Mouse (Mus musculus) liver (tissue): ENCODE measurements around the gene Ccdc65.

Source experiments
- DNase-seq: peaks from one replicate; pipeline ENCODE4 v3.0.0-alpha.2; 2020; ENCODE audit warnings: mixed read lengths

Gene Ccdc65

GRCm38 (mm10) chr15:98695726-98696125 lies 12.3 kb upstream of the Ccdc65 start:
- DNase-seq, result no peak

DNA sequence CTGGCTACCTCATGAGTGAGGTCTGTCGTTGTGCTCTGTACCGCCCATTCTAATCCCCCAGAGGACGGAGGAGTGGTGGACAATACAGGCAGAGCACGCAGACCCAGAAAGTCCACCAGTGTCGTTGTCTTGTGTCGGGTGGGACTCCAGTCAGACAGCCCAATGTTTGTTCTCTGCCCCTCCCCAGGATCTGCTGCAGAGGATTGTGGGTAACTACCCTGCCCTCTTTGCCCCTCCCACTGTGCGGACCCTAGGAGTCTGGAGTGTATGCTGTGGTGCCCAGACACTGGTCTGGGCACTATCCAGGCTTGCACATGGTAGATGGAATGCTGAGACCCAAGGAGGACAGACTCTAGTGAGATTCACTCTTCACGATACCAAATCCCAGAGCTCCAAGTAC lies 11.8 kb upstream of the Ccdc65 start:
- DNase-seq, result no peak

GRCm38 (mm10) chr15:98699190-98700105 lies 8.6 kb upstream of the Ccdc65 start:
- DNase-seq, result peak; percentile 82

GRCm38 (mm10) chr15:98704312-98704711 lies 3.7 kb upstream of the Ccdc65 start:
- DNase-seq, result no peak

- peak; percentile 78 for DNase-seq
Observed at GRCm38 (mm10) chr15:98710442-98710841, 2.4 kb downstream of the Ccdc65 start.

GRCm38 (mm10) chr15:98714230-98714652 lies 6.2 kb downstream of the Ccdc65 start:
- no peak for DNase-seq

- DNase-seq, result no peak
Observed at GRCm38 (mm10) chr15:98717301-98717700, 9.3 kb downstream of the Ccdc65 start.

DNA sequence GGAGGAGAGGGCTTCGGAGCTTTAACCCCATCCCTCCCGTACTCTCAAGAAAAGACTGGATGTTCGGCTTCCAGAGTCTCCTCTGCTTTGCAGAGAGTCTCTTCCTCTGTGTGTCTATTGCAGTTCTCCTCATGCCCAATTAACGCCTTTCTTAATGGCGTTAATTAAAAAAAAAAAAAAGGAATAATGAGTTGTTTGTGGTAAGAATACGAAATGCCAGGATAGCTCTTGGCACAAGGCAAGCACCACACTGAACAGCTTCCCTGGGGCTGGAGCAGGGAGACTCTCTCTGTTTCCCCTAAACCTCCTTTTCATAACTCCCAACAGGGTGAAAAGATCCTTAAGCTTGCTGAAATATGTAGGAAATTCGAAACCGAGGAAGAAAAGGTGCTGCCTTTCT lies 14.2 kb downstream of the Ccdc65 start:
- DNase-seq, result no peak

GRCm38 (mm10) chr15:98722854-98723253 lies 14.8 kb downstream of the Ccdc65 start:
- peak; percentile 24 for DNase-seq

DNA sequence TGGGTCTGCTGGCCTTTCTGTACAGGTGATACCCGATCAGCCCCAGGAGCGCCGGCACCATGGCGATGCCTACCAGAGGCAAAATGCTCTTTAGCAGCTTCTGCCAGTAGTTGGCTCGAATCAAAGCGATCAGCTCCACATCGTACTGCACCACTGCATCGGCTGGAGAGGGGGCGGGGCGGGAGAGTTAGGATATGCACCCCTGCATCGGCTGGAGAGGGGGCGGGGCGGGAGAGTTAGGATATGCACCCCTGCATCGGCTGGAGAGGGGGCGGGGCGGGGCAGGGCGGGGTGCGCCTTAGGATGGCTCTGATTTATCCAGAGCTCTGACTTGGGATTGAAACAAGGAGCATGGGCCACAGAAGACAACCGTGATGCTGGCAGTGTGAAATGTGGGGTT lies 16.4 kb downstream of the Ccdc65 start:
- no peak for DNase-seq

DNA sequence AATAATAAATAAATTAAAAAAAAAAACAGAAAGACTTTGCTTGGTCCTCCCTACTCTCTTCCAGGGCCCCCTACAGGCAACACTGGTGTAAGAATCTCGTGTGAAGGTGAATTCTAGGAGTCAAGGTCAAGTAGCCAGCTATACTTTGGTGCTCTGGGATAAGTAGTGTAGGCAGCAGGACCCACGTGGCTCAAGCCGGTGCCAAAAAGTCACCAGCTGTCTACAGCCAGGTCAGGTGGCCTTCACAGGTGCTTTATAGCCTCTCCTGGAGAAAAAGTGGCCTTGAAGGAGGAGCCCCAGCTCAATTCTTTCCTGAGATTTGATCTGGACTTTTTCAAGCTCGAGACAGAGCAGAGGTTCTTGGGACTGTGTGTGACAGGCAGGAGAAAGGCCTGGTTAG lies 18.1 kb downstream of the Ccdc65 start:
- no peak for DNase-seq

DNA sequence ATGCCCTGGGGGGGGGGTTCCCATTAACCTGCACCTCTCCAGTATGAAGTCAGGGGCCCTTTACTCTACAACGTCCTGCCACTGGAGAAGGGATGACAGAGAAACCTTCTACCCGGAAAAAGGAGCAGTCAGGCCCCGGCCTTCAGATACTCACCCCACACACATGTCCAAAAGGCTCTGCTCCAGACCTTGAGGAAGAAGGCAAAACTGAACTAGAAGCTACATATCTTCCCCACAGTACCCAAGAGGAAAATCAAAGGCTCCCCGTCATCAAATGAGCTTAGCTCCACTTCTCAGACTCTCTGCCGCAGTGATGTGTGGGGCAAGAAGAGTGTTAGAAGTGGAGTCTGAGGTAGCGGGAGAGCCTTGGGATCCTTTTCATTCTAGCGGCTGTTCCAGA lies 18.7 kb downstream of the Ccdc65 start:
- DNase-seq, result no peak

DNA sequence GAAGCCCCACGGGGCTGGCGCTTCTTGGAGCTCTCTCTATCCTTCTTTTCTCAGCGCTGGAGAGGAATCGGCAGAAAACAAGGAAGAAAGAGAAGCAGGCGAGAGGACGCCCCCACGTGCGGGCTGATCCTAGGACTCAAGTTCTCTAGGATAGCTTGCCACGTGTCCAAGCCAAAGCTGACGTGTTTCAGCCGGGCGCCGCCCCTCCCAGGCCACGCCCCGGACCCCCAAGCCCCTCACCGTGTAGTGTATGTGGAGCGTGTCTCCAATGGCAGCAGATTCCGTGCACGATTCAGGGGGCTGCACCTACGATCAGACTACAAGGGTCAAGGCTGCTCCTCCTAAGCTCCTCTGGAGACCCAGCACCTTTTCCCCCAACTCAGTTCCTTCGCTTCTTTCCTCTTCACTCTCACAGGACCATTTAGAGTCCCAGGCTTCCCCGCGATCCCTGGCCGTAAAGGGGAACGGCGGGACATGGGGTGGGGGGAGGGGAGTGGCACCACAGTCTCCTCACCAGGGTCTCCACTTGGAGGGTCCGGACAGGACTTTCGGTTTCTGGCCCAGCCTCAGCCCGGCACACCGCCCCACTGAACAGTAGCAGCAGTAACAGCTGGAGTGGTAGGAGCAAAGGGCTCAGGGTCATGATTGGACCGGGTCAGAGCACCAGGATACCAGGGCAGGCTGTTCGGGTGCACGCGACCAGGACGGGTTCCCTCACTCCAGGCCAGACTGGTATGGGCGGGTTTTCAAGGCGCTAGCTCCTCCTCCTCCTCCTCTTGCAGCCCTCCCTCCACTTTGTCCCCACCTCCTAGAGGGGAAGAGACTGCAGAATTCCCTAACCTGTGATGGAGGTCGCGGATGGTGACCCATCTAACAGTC lies 19.7 kb downstream of the Ccdc65 start, which contains the start of gene Fkbp11:
Gene Fkbp11, minus strand, starts transcription at position 756 of the 879 bp plus-strand sequence.
- DNase-seq, result peak; percentile 65

DNA sequence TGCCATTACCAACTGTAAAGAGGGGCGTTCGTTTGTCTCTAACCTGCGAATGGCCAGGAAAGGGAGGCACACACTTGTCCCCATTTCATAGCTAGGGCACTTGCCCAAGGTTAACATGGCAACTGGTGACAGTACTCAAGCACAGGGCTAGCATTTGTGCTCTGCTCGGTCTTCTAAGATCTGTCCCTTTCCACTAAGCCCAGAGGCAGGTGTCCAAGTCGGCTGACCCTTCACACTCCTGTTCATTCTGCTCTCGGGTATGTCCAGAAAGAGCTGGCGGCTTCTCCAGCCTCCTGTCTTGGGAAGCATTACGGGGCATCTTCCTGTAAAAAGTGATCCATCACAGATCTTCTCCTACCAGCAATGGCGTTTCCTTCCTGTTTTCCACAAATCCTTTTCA lies 20.4 kb downstream of the Ccdc65 start:
- DNase-seq, result no peak

GRCm38 (mm10) chr15:98729791-98730545 lies 22.0 kb downstream of the Ccdc65 start:
- DNase-seq, result no peak

DNA sequence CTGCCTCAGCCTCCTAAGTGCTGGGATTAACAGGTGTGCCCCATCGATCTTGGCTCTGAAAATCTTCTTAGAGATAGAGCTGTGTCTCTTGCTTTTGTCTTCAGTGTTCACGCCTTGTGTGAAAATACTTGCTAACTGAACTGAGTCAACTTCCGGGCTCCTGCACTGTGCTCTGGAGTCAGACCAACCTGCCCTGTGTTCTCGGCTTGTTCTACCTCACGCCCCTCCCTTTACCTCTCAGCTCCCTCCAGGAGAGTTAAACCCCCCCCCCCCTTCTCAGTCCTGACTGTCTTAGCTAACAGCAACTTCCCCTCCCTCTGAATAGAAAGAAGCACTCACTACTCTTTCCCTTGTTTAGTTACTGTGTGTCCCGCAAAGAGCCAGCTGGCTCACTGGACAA lies 22.8 kb downstream of the Ccdc65 start:
- DNase-seq, result no peak

DNA sequence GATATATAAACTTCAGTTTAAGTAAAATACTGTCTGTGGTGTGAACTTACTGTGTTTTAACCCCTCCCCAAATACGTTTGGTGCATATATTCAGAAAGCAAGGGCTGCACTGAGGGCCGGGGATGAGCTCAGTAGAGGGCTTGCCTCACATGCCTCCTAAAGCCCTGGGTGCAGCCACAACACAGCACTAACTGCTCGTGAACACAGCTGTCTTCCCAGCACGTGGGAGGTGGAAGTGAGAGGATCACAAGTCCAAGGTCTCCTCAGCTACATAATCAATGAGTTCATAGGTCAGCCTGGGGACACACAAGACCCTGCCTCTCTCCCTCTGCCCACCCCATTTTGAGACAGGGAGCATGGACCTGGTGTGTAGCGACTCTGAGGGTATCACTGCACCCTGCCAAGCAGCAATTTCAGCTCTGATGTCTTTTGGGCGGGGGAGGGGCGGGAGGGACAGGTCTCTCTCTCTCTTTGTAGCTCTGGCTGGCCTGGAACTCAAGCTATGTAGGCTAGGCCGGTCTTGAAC lies 24.1 kb downstream of the Ccdc65 start:
- no peak for DNase-seq

DNA sequence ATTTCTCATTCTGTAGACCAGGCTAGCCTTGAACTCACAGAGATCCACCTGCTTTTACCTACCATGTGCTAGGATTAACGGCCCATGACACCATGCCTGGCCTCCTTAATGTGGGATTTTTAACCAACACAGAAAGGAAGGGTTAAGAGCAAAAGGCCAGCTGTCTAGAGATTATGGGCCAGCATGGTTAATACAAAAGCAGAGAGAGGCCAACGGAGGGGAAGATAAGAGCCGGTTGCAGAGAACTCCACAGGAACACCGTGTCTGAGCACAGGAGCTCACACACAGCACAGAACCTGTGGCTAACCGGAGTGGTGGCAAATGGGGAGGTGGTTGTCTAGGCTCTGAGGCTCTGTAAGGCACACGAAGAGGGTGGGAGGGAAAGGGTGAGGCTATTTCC lies 25.4 kb downstream of the Ccdc65 start:
- no peak for DNase-seq

DNA sequence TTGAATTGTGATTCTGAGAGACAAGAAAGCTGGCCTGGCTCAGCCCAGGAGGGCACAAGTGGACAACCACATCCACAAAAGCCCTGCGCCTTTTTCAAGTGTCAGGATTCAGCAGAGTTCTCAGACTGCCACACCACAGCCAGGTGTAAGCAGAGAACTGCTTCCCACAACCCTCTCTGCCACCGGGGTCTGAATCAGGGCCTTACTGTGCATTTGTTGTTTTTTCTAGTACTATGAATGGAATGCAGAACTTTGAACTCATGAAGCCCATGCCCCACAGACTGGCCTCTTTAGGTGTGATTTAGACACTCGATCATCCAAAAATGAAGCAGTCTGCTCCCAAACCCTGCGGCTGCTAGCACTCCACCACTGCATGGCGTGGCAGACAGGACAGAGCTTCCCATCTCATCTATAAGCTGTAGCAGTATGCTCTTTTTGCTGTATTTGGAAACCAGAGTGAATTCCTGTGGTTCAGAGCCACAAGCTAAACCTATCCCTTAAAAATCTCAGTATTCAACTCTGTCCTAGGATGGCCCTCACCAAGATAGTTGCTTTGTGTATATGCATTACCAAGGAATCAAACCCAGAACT lies 26.1 kb downstream of the Ccdc65 start:
- DNase-seq, result no peak

GRCm38 (mm10) chr15:98736521-98736920 lies 28.5 kb downstream of the Ccdc65 start:
- DNase-seq, result no peak

DNA sequence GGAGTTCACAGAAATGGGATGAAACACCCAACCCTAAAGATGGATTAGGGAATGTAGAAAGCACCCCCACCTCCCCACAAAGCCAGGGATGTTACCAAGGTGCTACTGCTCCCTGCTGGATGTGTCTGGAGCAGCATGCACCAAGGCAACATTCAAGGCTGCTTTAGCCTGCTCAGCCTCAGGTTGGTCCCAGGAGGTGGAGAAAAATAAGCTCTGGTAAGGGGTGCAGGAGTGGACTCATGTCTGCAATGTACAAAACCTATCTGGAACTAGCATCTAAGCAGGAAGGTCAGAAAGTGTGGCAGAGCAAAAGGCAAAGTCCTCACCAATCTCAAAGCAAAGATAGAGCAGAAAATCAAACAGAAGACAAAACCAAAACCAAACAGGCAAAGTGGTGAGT lies 29.9 kb downstream of the Ccdc65 start:
- no peak for DNase-seq

GRCm38 (mm10) chr15:98738796-98739195 lies 30.8 kb downstream of the Ccdc65 start:
- DNase-seq, result no peak
